Mouse (Mus musculus): ENCODE results near the gene Ttc29. TPM values are rescaled to one million over a fixed set of nuclear protein-coding genes. Genes with fewer than 3 reads are reported as not detected.
A peak's percentile ranks its signal among the peaks of the same experiment; 100 is the strongest.

The Ttc29 gene
- total RNA-seq, 2 experiments from 2014 or later: not detected

- no peak for DNase-seq (ENCODE audit: low spot score in 2 of 2)
- H3K27ac ChIP-seq: no peak overlapping the region
- no peak overlapping the region for H3K4me3 ChIP-seq
- no peak for TF ChIP-seq CTCF (conservative IDR thresholded peaks at IDR 0.05)
Observed at GRCm38 (mm10) chr8:78251115-78251514, 38.0 kb downstream of the Ttc29 start.

GRCm38 (mm10) chr8:78254374-78254773, 41.3 kb downstream of the Ttc29 start:
- DNase-seq (ENCODE audit: low spot score in 2 of 2): no peak
- Histone ChIP-seq H3K27ac (no peak overlapping the region), H3K4me3 (no peak overlapping the region)
- no peak for TF ChIP-seq CTCF (conservative IDR thresholded peaks at IDR 0.05)

DNA sequence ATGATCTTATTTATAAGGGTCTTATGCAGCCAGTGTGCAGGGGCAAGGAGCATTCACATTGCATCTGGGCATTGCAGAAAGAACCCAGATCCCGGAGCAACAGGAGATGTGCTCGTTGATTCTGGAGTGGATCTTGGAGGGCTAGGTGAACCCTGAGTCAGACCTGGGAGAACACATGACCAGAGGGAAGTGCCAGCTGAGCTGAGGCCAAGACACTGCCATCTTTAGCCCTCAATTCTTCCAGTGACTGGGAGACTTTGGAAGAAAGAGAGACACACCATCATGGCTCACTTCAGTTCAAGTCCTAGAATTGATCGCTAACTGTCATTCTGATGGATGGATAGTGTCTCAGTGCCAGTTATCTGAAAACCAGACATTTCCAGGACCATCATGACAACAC, 41.9 kb downstream of the Ttc29 start:
- H3K27ac ChIP-seq: no peak overlapping the region
- TF ChIP-seq CTCF (conservative IDR thresholded peaks at IDR 0.05): no peak
- DNase-seq (ENCODE audit: low spot score in 2 of 2): no peak
- H3K4me3 ChIP-seq: no peak overlapping the region

- H3K4me3 ChIP-seq: no peak overlapping the region
- no peak for DNase-seq (ENCODE audit: low spot score in 2 of 2)
- TF ChIP-seq CTCF (conservative IDR thresholded peaks at IDR 0.05): no peak
- H3K27ac ChIP-seq: no peak overlapping the region
Observed at GRCm38 (mm10) chr8:78265506-78265905, 52.4 kb downstream of the Ttc29 start.

DNA sequence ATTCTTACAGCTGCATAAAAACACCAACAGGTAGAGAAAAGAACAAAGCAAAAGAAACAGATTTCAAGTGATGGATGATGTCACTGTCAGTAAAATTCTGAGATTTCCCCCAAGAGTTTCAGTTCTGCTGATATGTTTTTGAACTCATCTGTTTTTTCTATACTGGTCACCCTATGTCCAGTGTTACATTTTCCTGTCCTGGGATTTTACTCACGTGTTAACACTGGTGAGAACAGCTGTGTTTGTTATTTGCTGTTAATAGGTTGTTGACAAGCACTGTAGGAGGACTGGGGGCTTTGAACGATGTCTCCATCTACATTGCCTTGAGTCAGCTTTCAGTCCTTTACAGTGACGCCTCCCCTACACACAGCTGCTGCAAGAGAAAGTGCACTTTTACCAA, 53.1 kb downstream of the Ttc29 start:
- Histone ChIP-seq H3K4me3 (no peak overlapping the region), H3K27ac (no peak overlapping the region)
- no peak for DNase-seq (ENCODE audit: low spot score in 2 of 2)
- no peak for TF ChIP-seq CTCF (conservative IDR thresholded peaks at IDR 0.05)

DNA sequence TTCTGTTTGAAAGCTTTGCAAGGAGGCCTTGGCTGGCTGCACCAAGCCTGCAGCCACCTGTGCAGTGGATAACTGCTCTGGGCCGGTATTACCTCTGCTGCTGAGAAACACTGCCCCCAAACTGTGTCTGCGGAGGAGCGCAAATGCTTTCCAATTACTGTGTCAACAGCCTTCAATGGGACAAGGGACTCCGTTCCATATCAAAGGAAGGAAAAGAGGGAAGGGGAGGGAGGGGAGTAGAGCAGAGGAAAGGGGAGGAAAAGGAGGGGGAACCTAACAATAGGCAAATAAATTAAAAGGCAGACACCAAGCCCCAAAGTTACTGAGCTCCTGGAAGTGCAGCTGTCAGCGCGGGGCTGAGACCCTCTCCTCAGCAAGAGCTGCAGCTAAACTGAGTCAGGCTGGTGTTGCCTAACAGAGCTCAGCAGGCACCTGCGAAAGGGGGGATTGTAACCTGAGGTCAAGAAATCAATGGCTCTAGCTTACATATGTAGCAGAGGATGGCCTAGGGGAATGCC, 54.9 kb downstream of the Ttc29 start:
- Histone ChIP-seq H3K4me3 (no peak overlapping the region), H3K27ac (no peak overlapping the region)
- TF ChIP-seq CTCF (conservative IDR thresholded peaks at IDR 0.05): no peak
- no peak for DNase-seq (ENCODE audit: low spot score in 2 of 2)

DNA sequence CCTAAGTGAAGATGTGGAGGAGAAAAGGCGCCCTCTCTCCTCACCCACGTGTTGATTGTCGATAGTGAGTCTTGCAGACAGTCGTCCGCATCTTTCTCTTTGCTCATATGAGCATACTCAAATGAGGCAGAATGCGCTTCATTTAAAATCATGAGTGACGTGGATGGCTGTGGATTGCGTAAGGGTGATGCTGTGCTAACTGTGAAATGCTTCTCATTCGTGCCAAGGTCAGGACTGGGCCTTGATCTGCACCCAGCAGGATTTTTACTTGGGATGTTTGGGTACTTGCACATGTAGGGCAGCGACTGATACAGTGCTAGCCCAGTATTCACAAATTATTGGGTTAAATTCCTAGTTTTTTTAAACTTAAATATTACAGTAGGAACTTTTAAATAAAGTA, 56.2 kb downstream of the Ttc29 start:
- no peak for DNase-seq (ENCODE audit: low spot score in 2 of 2)
- TF ChIP-seq CTCF (conservative IDR thresholded peaks at IDR 0.05): no peak
- Histone ChIP-seq H3K4me3 (no peak overlapping the region), H3K27ac (no peak overlapping the region)

GRCm38 (mm10) chr8:78271391-78271790, 58.3 kb downstream of the Ttc29 start:
- Histone ChIP-seq H3K4me3 (no peak overlapping the region), H3K27ac (no peak overlapping the region)
- TF ChIP-seq CTCF (conservative IDR thresholded peaks at IDR 0.05): no peak
- no peak for DNase-seq (ENCODE audit: low spot score in 2 of 2)

DNA sequence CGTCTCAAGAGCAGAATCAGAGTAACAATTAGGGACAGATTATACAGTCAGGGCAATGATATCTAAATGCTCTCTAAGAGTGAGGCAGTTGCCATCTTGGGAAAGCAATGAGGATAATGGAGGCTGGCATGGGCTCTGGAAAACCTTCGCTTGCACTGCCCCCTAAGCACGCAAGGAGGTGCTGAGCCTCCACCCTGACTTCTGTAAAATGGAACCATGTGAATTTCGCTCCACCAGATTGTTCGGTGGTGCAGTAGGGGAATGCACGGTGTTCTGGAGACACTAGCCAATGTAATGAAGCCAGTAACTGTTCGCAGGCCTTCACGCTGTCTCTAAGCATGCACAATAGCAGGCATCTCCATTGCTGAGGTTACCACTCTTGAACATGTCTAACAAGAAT, 63.0 kb downstream of the Ttc29 start:
- H3K4me3 ChIP-seq: no peak overlapping the region
- TF ChIP-seq CTCF (conservative IDR thresholded peaks at IDR 0.05): no peak
- H3K27ac ChIP-seq: no peak overlapping the region
- DNase-seq (ENCODE audit: low spot score in 2 of 2): no peak

GRCm38 (mm10) chr8:78277411-78277810, 64.3 kb downstream of the Ttc29 start:
- DNase-seq (ENCODE audit: low spot score in 2 of 2): no peak
- Histone ChIP-seq H3K4me3 (no peak overlapping the region), H3K27ac (no peak overlapping the region)
- TF ChIP-seq CTCF (conservative IDR thresholded peaks at IDR 0.05): no peak

DNA sequence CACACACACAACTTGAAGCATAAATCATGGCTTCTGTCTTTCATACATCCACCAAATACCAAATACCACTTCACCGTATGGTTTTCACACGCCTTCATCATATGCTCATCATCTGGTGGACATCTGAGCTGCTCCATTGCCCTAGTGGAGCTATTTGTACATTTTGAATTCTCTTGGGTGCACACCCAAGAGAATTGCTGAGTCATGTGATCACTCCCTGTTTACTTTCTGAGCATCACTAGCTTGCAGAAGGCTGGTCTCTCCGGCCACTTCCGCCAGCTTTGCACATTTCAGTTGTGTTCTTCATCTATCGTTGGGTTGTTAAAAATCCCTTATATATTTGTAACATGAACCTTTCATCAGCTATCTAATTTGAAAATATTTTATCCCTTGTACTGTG, 65.5 kb downstream of the Ttc29 start:
- H3K4me3 ChIP-seq: no peak overlapping the region
- no peak overlapping the region for H3K27ac ChIP-seq
- TF ChIP-seq CTCF (conservative IDR thresholded peaks at IDR 0.05): no peak
- no peak for DNase-seq (ENCODE audit: low spot score in 2 of 2)

DNA sequence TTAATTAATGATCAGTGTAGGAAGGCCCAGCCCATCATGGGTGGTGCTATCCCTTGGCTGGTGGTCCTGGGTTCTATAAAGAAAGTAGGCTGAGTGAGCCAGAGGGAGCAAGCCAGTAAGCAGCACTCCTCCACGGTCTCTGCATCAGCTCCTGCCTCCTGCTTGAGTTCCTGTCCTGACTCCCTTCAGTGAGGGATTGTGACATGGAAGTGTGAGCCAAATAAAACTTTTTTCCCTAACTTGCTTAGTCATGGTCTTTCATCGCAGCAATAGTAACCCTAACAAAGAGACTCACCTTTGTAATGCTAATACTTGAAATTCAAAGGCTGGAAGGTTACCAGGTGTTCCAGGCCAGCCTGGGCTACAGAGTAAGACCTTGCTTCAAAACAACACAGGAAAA, 71.7 kb downstream of the Ttc29 start:
- Histone ChIP-seq H3K27ac (no peak overlapping the region), H3K4me3 (no peak overlapping the region)
- no peak for TF ChIP-seq CTCF (conservative IDR thresholded peaks at IDR 0.05)
- DNase-seq (ENCODE audit: low spot score in 2 of 2): no peak

- DNase-seq (ENCODE audit: low spot score in 2 of 2): no peak
- no peak for TF ChIP-seq CTCF (conservative IDR thresholded peaks at IDR 0.05)
- H3K27ac ChIP-seq: no peak overlapping the region
- H3K4me3 ChIP-seq: no peak overlapping the region
Observed at GRCm38 (mm10) chr8:78285366-78285765, 72.3 kb downstream of the Ttc29 start.

- H3K27ac ChIP-seq: no peak overlapping the region
- DNase-seq (ENCODE audit: low spot score in 2 of 2): peak; percentile 23 to 35
- H3K4me3 ChIP-seq: no peak overlapping the region
- no peak for TF ChIP-seq CTCF (conservative IDR thresholded peaks at IDR 0.05)
Observed at GRCm38 (mm10) chr8:78289374-78289971, 76.4 kb downstream of the Ttc29 start.
